Mouse (Mus musculus) lung, postnatal 36 days (tissue): Measurements from ENCODE around the gene Arl2.

Source experiments
- DNase-seq: peaks from one replicate; pipeline ENCODE4 v3.0.0; 2022; ENCODE audit warnings: mixed read lengths

The Arl2 gene

DNA sequence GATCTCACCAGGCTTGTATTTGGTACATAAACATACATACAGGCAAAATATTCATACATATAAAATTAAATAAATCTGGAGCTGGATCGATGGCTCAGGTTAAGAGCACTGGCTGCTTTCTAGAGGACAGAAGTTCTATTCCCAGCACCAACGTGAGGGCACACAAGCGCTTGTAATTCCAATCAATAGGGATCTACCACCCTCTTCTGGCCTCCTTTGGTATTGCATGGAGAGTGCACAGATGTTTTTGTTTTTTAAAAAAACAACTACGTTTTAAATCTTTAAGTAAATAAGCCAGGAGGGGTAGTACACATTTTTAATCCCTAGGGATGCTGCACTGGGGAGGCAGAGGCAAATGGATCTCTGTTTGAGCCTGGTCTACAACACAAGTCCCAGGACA lies 15.1 kb downstream of the Arl2 start:
- peak; percentile 86 for DNase-seq

DNA sequence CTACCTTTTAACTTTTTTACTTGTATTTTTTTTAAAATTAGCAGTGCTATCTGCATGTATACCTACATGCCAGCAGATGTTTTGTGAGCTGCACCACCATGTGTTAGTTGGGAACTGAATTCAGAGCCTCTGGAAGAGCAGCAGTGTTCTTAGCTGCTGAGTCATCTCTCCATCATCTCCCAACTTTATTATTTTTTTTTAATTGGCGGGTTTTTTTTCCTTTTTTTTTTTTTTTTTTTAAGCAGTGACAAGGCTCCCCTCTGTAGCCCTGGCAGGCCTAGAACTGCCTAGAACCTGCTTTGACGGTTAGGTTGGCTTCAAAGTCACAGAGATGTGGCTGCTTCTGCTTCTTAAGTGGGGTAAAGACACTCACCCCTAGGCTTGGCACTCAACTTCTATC lies 16.4 kb downstream of the Arl2 start:
- DNase-seq, result no peak

GRCm38 (mm10) chr19:6123330-6123729 lies 18.0 kb downstream of the Arl2 start:
- no peak for DNase-seq

DNA sequence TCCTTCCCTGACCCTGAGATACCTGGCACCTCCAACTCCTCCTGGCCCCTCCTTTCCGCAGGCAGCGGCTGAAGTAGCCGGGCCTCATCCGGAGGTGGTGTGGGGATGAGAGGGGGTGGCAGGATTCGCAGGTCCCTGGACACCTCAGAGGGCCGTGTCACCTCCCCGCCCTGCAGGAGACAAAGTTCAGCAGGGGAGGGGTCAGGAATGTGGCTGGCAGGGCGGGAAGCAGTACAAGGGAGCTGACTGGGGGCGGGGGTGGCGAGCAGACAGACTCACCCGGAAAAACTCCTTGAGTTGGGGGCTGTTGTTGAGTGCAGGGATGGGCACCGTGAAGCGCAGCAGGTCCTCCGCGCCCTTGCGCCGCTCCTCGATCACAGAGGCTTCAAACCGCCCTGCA lies 19.6 kb downstream of the Arl2 start:
- no peak for DNase-seq

- no peak for DNase-seq
These were observed 22.6 kb downstream of the Arl2 start for GRCm38 (mm10) chr19:6118677-6119185.

- peak; percentile 95 for DNase-seq
These were observed 23.2 kb downstream of the Arl2 start, which contains the start of gene Sac3d1 for GRCm38 (mm10) chr19:6117986-6118676. Sac3d1 (minus strand) TSS chr19:6118650.

DNA sequence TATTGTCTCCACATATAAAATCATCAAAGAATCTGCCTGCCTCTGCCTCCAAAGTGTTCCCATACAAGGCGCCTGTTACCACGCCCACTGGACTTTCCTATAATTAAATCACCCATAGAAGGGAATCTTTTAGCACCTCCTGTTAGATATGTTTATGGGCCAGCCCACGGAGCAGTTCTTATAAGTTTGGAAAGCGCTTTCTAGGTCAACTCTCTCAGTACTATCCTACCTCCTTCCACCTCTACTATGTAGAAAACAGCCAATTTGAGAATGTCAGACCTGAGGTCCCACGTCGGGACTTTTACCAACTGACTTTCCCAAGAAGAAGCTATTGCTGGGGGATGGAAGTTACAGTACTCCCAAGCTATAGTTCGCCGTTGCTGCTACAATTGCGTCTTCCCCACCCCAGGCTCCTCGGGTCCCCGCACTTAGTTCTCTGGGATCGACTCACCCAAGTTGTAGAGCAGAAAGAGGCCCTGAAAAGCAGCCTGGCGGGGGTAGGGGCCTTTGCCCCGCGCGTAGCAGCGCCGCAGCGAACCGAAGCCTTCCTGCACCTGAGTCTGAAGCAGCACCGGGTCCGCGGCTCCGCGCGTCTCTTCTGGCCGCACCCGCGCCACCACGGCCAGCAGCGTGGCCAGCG lies 23.9 kb downstream of the Arl2 start:
- no peak for DNase-seq

GRCm38 (mm10) chr19:6116113-6116850 lies 25.1 kb downstream of the Arl2 start:
- DNase-seq, result no peak

DNA sequence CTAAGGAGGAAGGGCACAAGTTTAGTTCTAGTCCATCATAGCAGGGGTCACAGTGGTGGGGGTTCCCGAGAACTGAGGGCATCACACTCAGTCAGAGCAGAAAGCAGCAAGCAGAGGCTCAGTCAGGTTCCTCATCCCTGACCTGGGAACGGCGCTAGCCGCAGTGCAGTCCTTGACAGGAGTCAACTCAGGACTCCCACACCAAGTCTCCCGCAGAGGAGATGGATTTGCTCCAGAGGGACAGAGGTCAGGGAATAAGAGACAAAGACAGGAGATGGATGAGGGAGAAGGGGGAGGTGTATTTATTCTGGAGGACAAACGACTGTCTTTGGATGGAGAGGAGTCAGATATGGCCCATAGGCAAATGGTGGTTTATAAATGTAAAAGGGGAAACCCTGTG lies 28.2 kb downstream of the Arl2 start:
- DNase-seq, result no peak

- no peak for DNase-seq
These were observed 35.8 kb downstream of the Arl2 start, which contains the start of gene Naaladl1 for GRCm38 (mm10) chr19:6105586-6105985. Naaladl1 (plus strand) TSS chr19:6105782.

GRCm38 (mm10) chr19:6104476-6104875 lies 36.9 kb downstream of the Arl2 start:
- DNase-seq, result no peak

DNA sequence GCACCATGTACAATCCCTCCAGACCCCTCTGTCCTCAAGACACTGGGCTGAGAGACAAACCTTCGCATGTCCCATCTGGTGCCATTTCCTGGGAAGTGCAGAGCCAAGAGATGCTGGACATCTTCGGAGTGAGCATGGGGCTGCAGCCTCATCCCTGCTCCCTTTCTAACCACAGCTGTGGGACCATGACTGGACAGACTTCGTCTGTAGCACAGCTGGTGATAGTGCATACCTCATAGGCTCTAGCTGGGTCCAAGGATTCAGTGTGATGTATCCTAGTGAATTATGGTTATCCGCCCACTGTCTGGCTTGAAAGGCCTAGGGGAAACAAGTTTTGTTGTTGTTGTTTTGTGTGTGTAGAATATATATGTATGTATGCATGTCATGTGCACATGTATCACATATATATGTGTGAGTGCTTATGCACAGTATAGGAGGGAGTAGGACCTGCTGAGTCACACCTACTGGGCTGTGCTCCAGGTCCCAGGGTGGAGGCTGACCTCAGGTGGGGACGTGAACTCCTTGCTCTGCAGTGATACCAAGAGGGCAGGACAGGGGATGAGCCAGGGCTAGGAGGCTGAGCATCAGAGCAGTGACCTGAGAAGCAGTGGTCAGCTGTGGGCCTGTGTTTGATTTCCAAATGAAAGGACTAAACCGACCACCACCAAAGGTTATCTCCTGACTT lies 39.0 kb downstream of the Arl2 start:
- DNase-seq, result no peak

- no peak for DNase-seq
These were observed 40.2 kb downstream of the Arl2 start for GRCm38 (mm10) chr19:6101186-6101585.

DNA sequence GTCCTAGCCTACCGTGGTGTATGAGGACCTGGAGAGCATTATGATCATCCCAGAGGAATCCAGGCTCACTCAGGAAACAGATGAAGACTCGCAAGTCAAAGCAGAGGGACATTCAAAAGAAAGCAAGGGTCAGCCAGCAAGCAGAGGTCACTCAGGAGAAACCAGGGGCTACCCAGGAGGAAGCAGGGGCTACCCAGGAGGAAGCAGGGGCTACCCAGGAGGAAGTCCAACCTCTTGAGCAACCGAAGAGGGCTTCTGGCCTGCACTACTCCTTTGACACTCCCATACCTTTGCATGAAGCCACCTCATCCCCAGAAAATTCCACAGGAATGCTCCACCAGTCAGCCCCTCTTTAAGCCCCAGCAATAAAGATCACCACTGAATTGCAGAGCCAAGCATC lies 43.5 kb downstream of the Arl2 start:
- no peak for DNase-seq

DNA sequence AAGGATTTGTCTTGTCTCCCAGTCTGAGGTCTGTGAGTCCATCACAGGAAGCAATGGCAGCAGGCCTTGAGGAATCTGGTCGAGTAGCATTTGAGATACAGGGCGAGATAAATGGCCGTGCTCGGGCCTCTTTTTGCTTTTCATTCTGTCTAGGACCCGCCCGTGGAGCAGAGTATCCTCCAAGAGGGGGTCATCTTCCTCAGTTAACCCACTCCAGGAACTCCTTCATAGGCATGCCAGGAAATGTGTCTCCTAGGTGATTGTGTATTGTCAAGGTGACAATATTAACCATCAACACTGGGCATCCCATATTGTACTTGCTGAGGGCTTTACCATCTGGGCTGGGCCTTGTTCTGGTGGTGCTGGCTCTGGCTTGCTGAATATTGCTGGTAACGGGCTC lies 47.2 kb downstream of the Arl2 start, which contains the start of gene AC131692.1:
AC131692.1 (plus strand) TSS at position 301 of the 400 bp plus-strand sequence.
- DNase-seq, result no peak

DNA sequence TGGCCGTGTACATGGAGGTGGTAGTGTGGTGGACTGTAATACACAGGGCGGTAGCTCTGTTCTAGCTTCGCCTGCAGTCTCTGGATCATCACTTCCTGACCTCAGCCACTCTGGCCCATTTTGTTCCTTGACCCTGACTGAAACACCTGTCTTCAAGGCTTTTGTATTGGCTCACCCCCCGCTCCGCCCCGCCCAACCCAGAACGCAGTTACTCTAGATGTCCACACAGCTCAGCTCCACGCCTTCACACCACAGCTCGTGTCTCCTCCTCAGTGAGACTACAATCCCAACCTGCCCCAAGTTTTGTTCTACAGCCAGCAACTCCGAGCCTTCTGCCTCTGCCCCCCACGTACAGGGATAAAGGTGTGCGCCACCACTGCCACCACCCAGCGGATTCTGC lies 52.5 kb downstream of the Arl2 start:
- no peak for DNase-seq

- peak; percentile 72 for DNase-seq
These were observed 55.9 kb downstream of the Arl2 start for GRCm38 (mm10) chr19:6085417-6085879.

DNA sequence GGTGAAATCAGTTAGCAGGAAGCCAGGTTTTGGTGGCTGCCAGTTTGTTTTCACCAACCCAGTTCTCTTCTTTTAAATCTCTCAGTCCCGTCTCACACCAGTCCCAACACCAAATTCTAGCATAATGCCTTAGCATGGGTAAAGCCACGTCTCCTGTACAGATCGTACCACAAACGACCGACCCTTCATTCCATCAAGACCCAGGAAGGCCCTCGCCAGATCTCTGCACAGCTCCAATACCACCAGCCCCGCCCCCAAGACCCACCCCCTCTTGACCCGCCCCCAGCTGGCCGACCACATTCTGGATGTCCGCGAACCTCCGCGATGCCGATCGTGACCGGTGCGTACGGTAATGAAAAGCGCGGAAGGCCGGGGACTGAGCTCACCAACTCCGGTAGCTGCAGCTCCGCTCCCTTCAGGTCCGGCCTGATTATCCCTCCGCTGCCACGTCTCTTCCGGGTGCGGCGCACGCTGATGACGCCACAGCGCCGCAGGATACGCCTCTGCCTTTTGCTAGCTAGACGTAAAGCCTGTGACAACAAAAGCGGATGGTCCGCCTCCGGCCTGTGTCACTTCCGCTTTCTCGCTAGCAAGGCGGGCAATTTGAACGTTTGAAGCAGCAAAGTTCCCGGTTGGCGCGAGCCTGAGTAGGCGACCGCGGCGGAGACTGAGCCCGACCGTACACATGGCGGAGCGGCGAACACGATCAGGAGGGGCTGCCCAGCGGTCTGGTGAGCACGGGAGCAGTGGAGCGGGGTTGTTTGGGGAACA lies 56.7 kb downstream of the Arl2 start, which contains the start of the genes Zfpl1 and Cdca5:
Zfpl1 (minus strand) TSS at position 479 of the 771 bp plus-strand sequence.
Cdca5 (plus strand) TSS at position 506 of the 771 bp plus-strand sequence.
- DNase-seq, result peak; percentile 98
